Mouse (Mus musculus) granulocyte monocyte progenitor cell, adult 5-6 weeks (primary cell): Measurements from ENCODE around the gene Rab37. TPM values are rescaled to one million over a fixed set of nuclear protein-coding genes. Genes with fewer than 3 reads are reported as not detected.

Source experiments
- ATAC-seq: replicated peaks from 2 replicates; pipeline ENCODE4 v1.8.0; 2016; ENCODE audit warnings: mild to moderate bottlenecking, moderate TSS enrichment, inconsistent platforms; ENCODE audit not compliant: poor library complexity, severe bottlenecking
- total RNA-seq, 2 experiments: library from RNA; stranded (forward) in 1 of 2; stranded (reverse) in 1 of 2; fragments of 200-712, 200-1000 nt in 1 of 2; fragments of >200 nt in 1 of 2; fragmentation: Nextera tagmentation in 1 of 2; gene quantifications; 2 replicates each; pipeline ENCODE4 v1.2.3; 2014 to 2017

The Rab37 gene
- total RNA-seq (2014; fragmentation: Nextera tagmentation) = 6.5 and 15.1 TPM in 2 replicates
- total RNA-seq (2017) = 7.1 and 10.0 TPM in 2 replicates

GRCm38 (mm10) chr11:115091362-115091901, at the start of gene Rab37:
TSS of gene Rab37 (plus strand) at chr11:115091431.
- peak; percentile 83 for ATAC-seq

GRCm38 (mm10) chr11:115048259-115048658, 43.0 kb upstream of the Rab37 start, which contains the start of gene Cd300ld3:
TSS of gene Cd300ld3 (minus strand) at chr11:115048409.
- no peak for ATAC-seq

GRCm38 (mm10) chr11:115049282-115049895, 41.8 kb upstream of the Rab37 start:
- ATAC-seq = peak; percentile 43; the same call in 1 of the 2 replicates

- peak; percentile 78 for ATAC-seq
Measured at GRCm38 (mm10) chr11:115052206-115052605, 39.0 kb upstream of the Rab37 start.

- ATAC-seq = no peak
Measured at GRCm38 (mm10) chr11:115052991-115053390, 38.2 kb upstream of the Rab37 start.

GRCm38 (mm10) chr11:115054537-115054936, 36.7 kb upstream of the Rab37 start:
- no peak for ATAC-seq

- peak; percentile 52 for ATAC-seq
Measured at GRCm38 (mm10) chr11:115058701-115059100, 32.5 kb upstream of the Rab37 start.

GRCm38 (mm10) chr11:115059797-115060196, 31.4 kb upstream of the Rab37 start:
- ATAC-seq = peak; percentile 69

- ATAC-seq = peak; percentile 25; the same call in 1 of the 2 replicates
Measured at GRCm38 (mm10) chr11:115062077-115062476, 29.2 kb upstream of the Rab37 start, which contains the start of gene Cd300e. TSS of gene Cd300e (minus strand) at chr11:115062177.

- ATAC-seq = peak; percentile 71
Measured at GRCm38 (mm10) chr11:115066768-115067167, 24.5 kb upstream of the Rab37 start.

GRCm38 (mm10) chr11:115071015-115071551, 20.1 kb upstream of the Rab37 start:
- no peak for ATAC-seq

- peak; percentile 69 for ATAC-seq
Measured at GRCm38 (mm10) chr11:115071631-115072294, 19.5 kb upstream of the Rab37 start.

- no peak for ATAC-seq
Measured at GRCm38 (mm10) chr11:115073002-115073401, 18.2 kb upstream of the Rab37 start.

GRCm38 (mm10) chr11:115075407-115075806, 15.8 kb upstream of the Rab37 start:
- no peak for ATAC-seq

GRCm38 (mm10) chr11:115075859-115076258, 15.4 kb upstream of the Rab37 start:
- ATAC-seq = no peak

- no peak for ATAC-seq
Measured at GRCm38 (mm10) chr11:115077436-115077835, 13.8 kb upstream of the Rab37 start.

GRCm38 (mm10) chr11:115078680-115079079, 12.6 kb upstream of the Rab37 start:
- ATAC-seq = no peak

- ATAC-seq = peak; percentile 68
Measured at GRCm38 (mm10) chr11:115080886-115081285, 10.3 kb upstream of the Rab37 start.

- ATAC-seq = no peak
Measured at GRCm38 (mm10) chr11:115081373-115081772, 9.9 kb upstream of the Rab37 start.

- ATAC-seq = no peak
Measured at GRCm38 (mm10) chr11:115082196-115082595, 9.0 kb upstream of the Rab37 start.
